Mouse (Mus musculus): ENCODE measurements at regions not wholly inside any gene's neighbourhood (a gene's known extent, or its start where the extent isn't known, plus 50 kb on each side); places are given as distances from the start of the nearest gene placed in this dataset.

- Histone ChIP-seq H3K36me3 (ENCODE audit: insufficient read depth, low read length) (no peaks in the 10 kb centered on the region), H3K9ac (replicated peaks; ENCODE audit: low read length, poor library complexity, severe bottlenecking) (no peak overlapping the region), H3K4me2 (ENCODE audit: low read depth, low read length, poor library complexity, severe bottlenecking) (no peak overlapping the region), H3K4me1 (ENCODE audit: insufficient read depth, low read length) (no peaks in the 10 kb centered on the region), H3K27me3 (ENCODE audit: insufficient read depth, low read length) (no peaks in the 10 kb centered on the region), H3K27ac (ENCODE audit: low read depth, low read length) (no peak overlapping the region), H3K9me3 (ENCODE audit: low read length) (no peaks in the 10 kb centered on the region; the same call in 1 of the 2 replicates), H3K4me3 (ENCODE audit: low read depth, low read length) (no peak overlapping the region)
- 83% methylated on average over 6 of the region's 6 CpGs for WGBS
- DNase-seq (ENCODE audit: low spot score) (no peak), ATAC-seq (ENCODE audit: low FRiP score) (no peak)
- no peak for TF ChIP-seq CTCF (IDR thresholded peaks at IDR 0.05)
Observed at GRCm38 (mm10) chr10:68360765-68361483, 82.4 kb upstream of the Arid5b start.

- H3K36me3 ChIP-seq (ENCODE audit: insufficient read depth, low read length) = no peaks in the 10 kb centered on the region
- H3K27me3 ChIP-seq (ENCODE audit: insufficient read depth, low read length) = no peaks in the 10 kb centered on the region
- H3K9me3 ChIP-seq (ENCODE audit: low read length) = no peaks in the 10 kb centered on the region; the same call in 1 of the 2 replicates
- no peak overlapping the region for H3K27ac ChIP-seq (ENCODE audit: low read depth, low read length)
- H3K4me3 ChIP-seq (ENCODE audit: low read depth, low read length) = no peak overlapping the region
- H3K4me1 ChIP-seq (ENCODE audit: insufficient read depth, low read length) = no peaks in the 10 kb centered on the region
- H3K9ac ChIP-seq (replicated peaks; ENCODE audit: low read length, poor library complexity, severe bottlenecking) = no peak overlapping the region
- WGBS = 98% methylated on average over 2 of the region's 2 CpGs
- H3K4me2 ChIP-seq (ENCODE audit: low read depth, low read length, poor library complexity, severe bottlenecking) = no peak overlapping the region
- DNase-seq (ENCODE audit: low spot score) = no peak
- no peak for ATAC-seq (ENCODE audit: low FRiP score)
- TF ChIP-seq CTCF (IDR thresholded peaks at IDR 0.05) = peak; percentile 47
Observed at GRCm38 (mm10) chr10:68359135-68359534, 80.6 kb upstream of the Arid5b start.

GRCm38 (mm10) chr10:68356973-68357372 is 78.4 kb upstream of the Arid5b start:
- Histone ChIP-seq H3K4me1 (ENCODE audit: insufficient read depth, low read length) (no peaks in the 10 kb centered on the region), H3K9me3 (ENCODE audit: low read length) (no peaks in the 10 kb centered on the region), H3K27me3 (ENCODE audit: insufficient read depth, low read length) (no peaks in the 10 kb centered on the region), H3K9ac (replicated peaks; ENCODE audit: low read length, poor library complexity, severe bottlenecking) (no peak overlapping the region), H3K4me3 (ENCODE audit: low read depth, low read length) (no peak overlapping the region), H3K27ac (ENCODE audit: low read depth, low read length) (no peak overlapping the region), H3K4me2 (ENCODE audit: low read depth, low read length, poor library complexity, severe bottlenecking) (no peak overlapping the region), H3K36me3 (ENCODE audit: insufficient read depth, low read length) (no peaks in the 10 kb centered on the region)
- WGBS = 75% methylated on average over 6 of the region's 6 CpGs
- ATAC-seq (ENCODE audit: low FRiP score) (no peak), DNase-seq (ENCODE audit: low spot score) (peak; percentile 32)
- peak; percentile 64 for TF ChIP-seq CTCF (IDR thresholded peaks at IDR 0.05)

DNA sequence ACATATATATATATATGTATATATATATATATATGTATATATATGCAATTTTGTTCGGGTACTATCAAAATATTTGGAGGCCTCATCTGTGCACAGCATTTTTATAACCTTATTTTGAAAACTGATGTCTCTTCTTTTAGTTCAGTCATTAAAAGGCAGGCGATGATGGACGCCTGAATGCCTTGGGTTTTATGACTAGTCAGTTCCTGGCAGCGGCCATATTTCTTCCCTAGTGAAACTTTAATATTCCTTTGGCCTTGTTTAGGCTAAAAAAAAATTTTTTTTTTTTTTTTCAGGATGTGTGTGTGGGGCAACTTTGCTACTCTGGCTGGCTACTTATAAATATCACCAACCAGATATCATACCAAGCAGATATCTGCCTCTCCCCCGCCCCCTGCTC is 78.0 kb upstream of the Arid5b start:
- 83% methylated on average over 5 of the region's 5 CpGs for WGBS
- TF ChIP-seq CTCF (IDR thresholded peaks at IDR 0.05) = no peak
- Histone ChIP-seq H3K4me1 (ENCODE audit: insufficient read depth, low read length) (no peaks in the 10 kb centered on the region), H3K4me3 (ENCODE audit: low read depth, low read length) (no peak overlapping the region), H3K27me3 (ENCODE audit: insufficient read depth, low read length) (no peaks in the 10 kb centered on the region), H3K4me2 (ENCODE audit: low read depth, low read length, poor library complexity, severe bottlenecking) (no peak overlapping the region), H3K9ac (replicated peaks; ENCODE audit: low read length, poor library complexity, severe bottlenecking) (no peak overlapping the region), H3K9me3 (ENCODE audit: low read length) (no peaks in the 10 kb centered on the region), H3K27ac (ENCODE audit: low read depth, low read length) (no peak overlapping the region), H3K36me3 (ENCODE audit: insufficient read depth, low read length) (no peaks in the 10 kb centered on the region)
- no peak for DNase-seq (ENCODE audit: low spot score)
- ATAC-seq (ENCODE audit: low FRiP score) = no peak

GRCm38 (mm10) chr10:68356093-68356485 is 77.5 kb upstream of the Arid5b start:
- Histone ChIP-seq H3K9ac (replicated peaks; ENCODE audit: low read length, poor library complexity, severe bottlenecking) (no peak overlapping the region), H3K9me3 (ENCODE audit: low read length) (no peaks in the 10 kb centered on the region), H3K4me1 (ENCODE audit: insufficient read depth, low read length) (no peaks in the 10 kb centered on the region), H3K4me2 (ENCODE audit: low read depth, low read length, poor library complexity, severe bottlenecking) (peak overlapping the region; percentile 28; the same call in 1 of the 2 replicates), H3K27me3 (ENCODE audit: insufficient read depth, low read length) (no peaks in the 10 kb centered on the region), H3K36me3 (ENCODE audit: insufficient read depth, low read length) (no peaks in the 10 kb centered on the region), H3K27ac (ENCODE audit: low read depth, low read length) (0 out of 2 replicates have a peak overlapping the region, but pooled peaks have one; percentile 8), H3K4me3 (ENCODE audit: low read depth, low read length) (no peak overlapping the region)
- ATAC-seq (ENCODE audit: low FRiP score) = no peak
- WGBS = 11% methylated on average over 6 of the region's 6 CpGs
- no peak for TF ChIP-seq CTCF (IDR thresholded peaks at IDR 0.05)
- DNase-seq (ENCODE audit: low spot score) = no peak

- H3K4me3 ChIP-seq (ENCODE audit: low read depth, low read length) = no peak overlapping the region
- H3K4me2 ChIP-seq (ENCODE audit: low read depth, low read length, poor library complexity, severe bottlenecking) = peak overlapping the region; percentile 28; the same call in 1 of the 2 replicates
- TF ChIP-seq CTCF (IDR thresholded peaks at IDR 0.05) = no peak
- no peaks in the 10 kb centered on the region for H3K36me3 ChIP-seq (ENCODE audit: insufficient read depth, low read length)
- peak overlapping the region; percentile 8; the same call in 1 of the 2 replicates for H3K27ac ChIP-seq (ENCODE audit: low read depth, low read length)
- no peaks in the 10 kb centered on the region for H3K27me3 ChIP-seq (ENCODE audit: insufficient read depth, low read length)
- WGBS = 10% methylated on average over 6 of the region's 6 CpGs
- ATAC-seq (ENCODE audit: low FRiP score) (no peak), DNase-seq (ENCODE audit: low spot score) (peak; percentile 39)
- no peaks in the 10 kb centered on the region for H3K9me3 ChIP-seq (ENCODE audit: low read length)
- no peak overlapping the region for H3K9ac ChIP-seq (replicated peaks; ENCODE audit: low read length, poor library complexity, severe bottlenecking)
- no peaks in the 10 kb centered on the region for H3K4me1 ChIP-seq (ENCODE audit: insufficient read depth, low read length)
Observed at GRCm38 (mm10) chr10:68355471-68356092, 77.0 kb upstream of the Arid5b start.

Measured in midbrain, postnatal 0 days (tissue).